Mouse (Mus musculus) midbrain, embryonic 11.5 days (tissue): ENCODE measurements around the gene Npl. TPM values are rescaled to one million over a fixed set of nuclear protein-coding genes. Genes with fewer than 3 reads are reported as not detected.

Source experiments
- polyA plus RNA-seq: library from polyadenylated mRNA; unstranded; fragments of >200 nt; fragmentation: Nextera tagmentation; extraction: Ambion mirVana; gene quantifications from 2 replicates; pipeline ENCODE4 v1.2.1, GENCODE M21; 2014

Gene Npl
- polyA plus RNA-seq, 1 experiment from 2014 or later, result 20.5 TPM

Other genes with a start within 250 kb of the Npl start
- 24.6 and 26.5 TPM in 2 replicates for gene Lamc1, start 217.3 kb downstream of the Npl start, polyA plus RNA-seq
- 0.10 and 0.22 TPM in 2 replicates for gene Shcbp1l, start 124.9 kb downstream of the Npl start, polyA plus RNA-seq
- gene Dhx9, start 62.4 kb downstream of the Npl start, polyA plus RNA-seq, result 27.0 and 35.6 TPM in 2 replicates
- 12.7 and 14.1 TPM in 2 replicates for gene Rgs8, start 103.0 kb upstream of the Npl start, polyA plus RNA-seq
- gene Rgs16, start 190.3 kb upstream of the Npl start, polyA plus RNA-seq, result 20.3 and 21.6 TPM in 2 replicates
- 27.5 and 28.3 TPM in 2 replicates for gene Rnasel, start 199.4 kb upstream of the Npl start, polyA plus RNA-seq